Mouse (Mus musculus) small intestine, adult 2 months (tissue): ENCODE measurements around the gene Atp6v1f.

Experiments
- CTCF ChIP-seq: fragments of 200-500 bp; IDR thresholded peaks from 2 replicates; pipeline ENCODE4 v1.5.1; 2012; ENCODE audit warnings: low read depth, mild to moderate bottlenecking, control low read depth, inconsistent platforms, low read length, moderate library complexity, mixed read lengths; ENCODE audit not compliant: insufficient replicate concordance, insufficient read length; ENCODE audit errors: extremely low read depth
- POLR2A ChIP-seq: fragments of 200-500 bp; IDR thresholded peaks from 2 replicates; pipeline ENCODE4 v1.6.1; 2012; ENCODE audit warnings: low read depth, mild to moderate bottlenecking, control low read depth, inconsistent platforms, low read length, moderate library complexity

DNA sequence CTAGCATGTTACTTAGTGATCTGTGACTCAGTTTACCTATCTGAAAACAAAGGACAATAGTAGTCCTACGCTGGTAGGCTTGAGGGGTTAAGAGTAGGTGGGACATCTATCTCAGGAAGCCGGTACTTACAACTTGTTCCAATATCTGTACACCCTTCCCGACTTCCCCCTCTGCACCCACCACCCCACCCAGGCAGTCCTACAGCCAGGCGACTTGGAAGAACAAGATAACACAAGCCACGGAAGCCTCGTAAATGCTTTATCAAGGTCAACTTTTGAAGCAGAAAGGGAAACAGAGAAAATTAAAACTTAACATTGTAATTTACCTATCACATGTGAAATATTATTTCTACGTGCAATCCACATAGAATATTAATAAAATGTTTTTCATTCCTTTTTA, 32.7 kb downstream of the Atp6v1f start:
- TF ChIP-seq CTCF = no peak
- TF ChIP-seq POLR2A = no peak
